Mouse (Mus musculus): ENCODE measurements around the gene Rnf19b. TPM values are rescaled to one million over a fixed set of nuclear protein-coding genes. Genes with fewer than 3 reads are reported as not detected.

Gene Rnf19b
- polyA plus RNA-seq, 1 experiment, result 15.5 TPM

DNA sequence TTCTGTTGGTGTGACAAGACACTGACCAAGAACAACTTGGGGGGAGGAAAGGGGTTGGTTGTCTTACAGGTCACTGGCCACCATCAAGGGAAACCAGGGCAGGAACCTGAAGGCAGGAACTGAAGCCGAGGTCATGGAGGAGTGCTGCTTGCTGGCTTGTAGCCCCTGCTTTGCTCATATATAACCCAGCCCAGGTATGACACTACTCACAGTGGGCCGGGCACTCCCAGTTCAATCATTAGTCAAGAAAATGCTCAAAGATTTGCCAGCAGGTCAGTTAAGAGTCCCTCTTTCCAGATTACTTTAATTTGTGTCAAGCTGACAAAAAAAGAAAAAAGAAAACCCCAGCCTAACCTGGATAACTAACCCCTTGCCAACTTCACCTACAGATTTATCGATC is 32.4 kb upstream of the Rnf19b start:
- Histone ChIP-seq H3K4me1 (ENCODE audit: control insufficient read depth, insufficient read depth, insufficient read length, low read length) (0 out of 2 replicates have a peak, but pooled peaks cover 6% of the 10 kb centered on the region), H3K27ac (replicated peaks; ENCODE audit: low read depth, low read length) (no peak overlapping the region), H3K4me3 (ENCODE audit: insufficient read depth, low read depth, low read length) (no peak overlapping the region)

DNA sequence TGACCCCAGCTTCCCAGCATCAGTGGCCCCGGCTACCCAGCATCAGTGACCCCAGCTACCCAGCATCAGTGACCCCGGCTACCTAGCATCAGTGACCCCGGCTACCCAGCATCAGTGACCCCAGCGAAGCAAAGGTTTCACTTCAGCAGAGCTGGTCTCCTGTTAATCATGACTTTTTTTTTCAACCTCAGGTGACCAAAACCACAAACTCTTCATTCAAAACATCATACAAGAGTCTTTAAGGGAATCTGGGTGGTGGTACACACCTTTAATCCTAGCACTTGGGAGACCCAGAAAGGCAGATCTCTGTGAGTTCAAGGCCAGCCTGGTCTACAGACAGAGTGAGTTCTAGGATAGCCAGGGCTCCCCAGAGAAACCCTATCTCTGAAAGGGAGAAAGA is 27.3 kb upstream of the Rnf19b start:
- Histone ChIP-seq H3K27ac (replicated peaks; ENCODE audit: low read depth, low read length) (no peak overlapping the region), H3K4me3 (ENCODE audit: insufficient read depth, low read depth, low read length) (no peak overlapping the region), H3K4me1 (ENCODE audit: control insufficient read depth, insufficient read depth, insufficient read length, low read length) (peaks cover 5% of the 10 kb centered on the region; the same call in 1 of the 2 replicates)

- Histone ChIP-seq H3K4me1 (ENCODE audit: control insufficient read depth, insufficient read depth, insufficient read length, low read length) (peaks cover 8% of the 10 kb centered on the region), H3K27ac (replicated peaks; ENCODE audit: low read depth, low read length) (no peak overlapping the region), H3K4me3 (ENCODE audit: insufficient read depth, low read depth, low read length) (no peak overlapping the region)
These were observed 26.6 kb upstream of the Rnf19b start for GRCm38 (mm10) chr4:129031408-129031965.

DNA sequence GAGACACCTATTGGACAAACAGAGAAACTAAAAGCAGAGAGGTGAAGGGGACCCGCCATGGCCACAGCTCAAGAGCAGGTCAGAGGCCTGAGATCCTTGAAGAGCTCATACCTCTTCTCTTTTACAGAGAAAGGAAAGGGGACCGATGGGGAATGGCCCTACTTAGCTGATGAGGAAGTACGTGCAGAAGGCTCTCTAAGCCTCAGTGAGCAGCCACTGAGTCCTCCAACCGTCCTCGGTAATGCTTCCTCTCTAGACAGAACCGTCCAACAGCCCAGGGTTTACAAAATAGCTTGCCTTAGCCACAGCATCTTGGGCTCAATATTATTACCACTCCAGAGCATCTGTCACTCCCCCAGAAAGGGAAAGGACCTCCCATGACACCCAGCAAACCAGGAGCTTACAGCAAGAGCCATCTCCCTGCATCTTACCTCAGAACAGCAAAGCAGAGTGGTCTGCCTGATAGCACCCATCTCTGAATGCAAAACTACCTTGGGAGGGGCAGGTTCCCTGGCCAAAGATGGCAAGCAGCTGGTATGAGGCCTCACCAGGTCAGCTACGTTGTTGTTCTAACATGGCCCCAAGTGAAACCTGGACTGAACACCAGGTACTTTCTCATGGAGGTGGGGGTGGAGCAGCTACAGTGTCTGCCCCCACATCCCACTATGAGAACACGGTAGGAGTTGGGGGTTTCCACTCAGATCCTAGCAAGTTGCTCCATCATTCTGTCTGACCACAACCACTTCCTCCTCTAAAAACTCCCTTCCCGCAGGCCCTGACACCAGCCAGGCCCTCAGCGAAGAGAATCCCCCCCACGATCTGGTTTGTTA is 25.7 kb upstream of the Rnf19b start:
- Histone ChIP-seq H3K4me1 (ENCODE audit: control insufficient read depth, insufficient read depth, insufficient read length, low read length) (peaks cover 8% of the 10 kb centered on the region), H3K27ac (replicated peaks; ENCODE audit: low read depth, low read length) (peak overlapping the region; percentile 38), H3K4me3 (ENCODE audit: insufficient read depth, low read depth, low read length) (no peak overlapping the region)

DNA sequence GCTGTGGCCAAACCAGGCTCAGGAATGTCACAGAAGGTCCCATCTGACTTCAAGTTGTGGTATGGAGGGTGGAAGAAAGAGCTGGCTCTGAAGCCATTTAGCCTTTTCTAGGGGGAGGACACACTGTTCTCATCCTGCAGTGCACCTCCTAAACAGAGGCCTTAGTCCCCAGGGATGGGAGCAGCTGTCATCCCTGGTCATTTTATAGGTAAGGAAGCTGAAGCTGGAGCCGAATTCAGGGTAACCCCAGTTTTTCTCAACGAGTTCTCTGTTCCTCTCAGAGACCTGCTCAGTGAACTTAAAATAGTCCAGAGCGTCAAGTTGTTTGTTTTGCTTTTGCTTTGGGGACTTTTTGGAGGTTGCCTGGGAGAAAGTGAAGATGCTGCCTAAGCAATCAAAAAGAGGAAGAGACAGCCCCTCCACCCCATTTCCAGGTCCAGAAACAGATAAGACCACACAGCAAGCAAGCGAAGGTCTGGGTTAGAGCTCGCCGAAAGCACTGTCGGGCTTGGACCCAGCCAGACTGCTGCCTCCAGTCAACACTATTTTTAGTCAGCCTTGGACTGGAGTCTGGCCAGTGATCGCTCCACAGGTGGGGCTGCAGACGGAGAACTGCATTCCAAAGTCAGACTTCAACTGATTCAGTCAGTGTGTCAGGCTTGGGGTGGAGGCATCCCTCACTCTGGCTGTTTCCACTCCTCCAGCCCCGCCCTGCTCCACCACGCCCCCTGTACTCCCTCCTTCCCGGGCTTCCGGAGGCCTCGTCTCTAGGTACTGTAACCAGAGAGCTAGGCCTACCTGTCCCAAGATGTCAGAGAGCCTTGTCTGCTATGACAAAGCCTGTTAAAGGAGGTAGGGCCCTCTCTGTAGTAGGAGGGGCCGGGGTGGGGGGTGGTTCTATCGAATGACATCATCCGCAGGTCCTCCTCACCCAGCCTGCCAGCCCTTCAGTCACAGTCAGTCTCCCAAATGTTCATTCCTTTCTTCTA is 24.8 kb upstream of the Rnf19b start:
- peaks cover 8% of the 10 kb centered on the region for H3K4me1 ChIP-seq (ENCODE audit: control insufficient read depth, insufficient read depth, insufficient read length, low read length)
- H3K4me3 ChIP-seq (ENCODE audit: insufficient read depth, low read depth, low read length), result no peak overlapping the region
- peak overlapping the region; percentile 24; the same call in 1 of the 2 replicates for H3K27ac ChIP-seq (replicated peaks; ENCODE audit: low read depth, low read length)

DNA sequence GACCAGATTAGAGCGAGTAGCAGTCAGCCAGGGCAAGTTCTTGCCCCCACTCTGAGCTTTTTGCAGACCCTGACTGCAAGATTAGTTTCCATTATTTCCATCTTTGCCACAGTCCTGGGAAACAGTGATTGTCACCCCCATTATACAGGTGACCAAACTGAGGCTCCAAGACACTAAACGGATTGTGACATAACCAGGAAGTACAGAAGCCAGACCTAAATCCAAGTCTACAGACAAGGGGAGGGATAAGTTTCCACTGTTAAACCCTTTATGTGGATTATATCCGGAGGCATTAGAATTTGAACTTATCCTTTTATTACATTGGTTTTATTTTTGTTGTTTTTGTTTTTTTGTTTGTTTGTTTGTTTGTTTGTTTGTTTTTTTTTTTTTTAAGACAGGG is 23.8 kb upstream of the Rnf19b start:
- no peak overlapping the region for H3K27ac ChIP-seq (replicated peaks; ENCODE audit: low read depth, low read length)
- peaks cover 8% of the 10 kb centered on the region for H3K4me1 ChIP-seq (ENCODE audit: control insufficient read depth, insufficient read depth, insufficient read length, low read length)

GRCm38 (mm10) chr4:129034706-129035660 is 23.1 kb upstream of the Rnf19b start:
- Histone ChIP-seq H3K4me3 (ENCODE audit: insufficient read depth, low read depth, low read length) (no peak overlapping the region), H3K4me1 (ENCODE audit: control insufficient read depth, insufficient read depth, insufficient read length, low read length) (peaks cover 8% of the 10 kb centered on the region), H3K27ac (replicated peaks; ENCODE audit: low read depth, low read length) (peak overlapping the region; percentile 69)

More for the DNA sequence above, 23.8 kb upstream of the Rnf19b start:
- no peak overlapping the region for H3K4me3 ChIP-seq (ENCODE audit: insufficient read depth, low read depth, low read length)

DNA sequence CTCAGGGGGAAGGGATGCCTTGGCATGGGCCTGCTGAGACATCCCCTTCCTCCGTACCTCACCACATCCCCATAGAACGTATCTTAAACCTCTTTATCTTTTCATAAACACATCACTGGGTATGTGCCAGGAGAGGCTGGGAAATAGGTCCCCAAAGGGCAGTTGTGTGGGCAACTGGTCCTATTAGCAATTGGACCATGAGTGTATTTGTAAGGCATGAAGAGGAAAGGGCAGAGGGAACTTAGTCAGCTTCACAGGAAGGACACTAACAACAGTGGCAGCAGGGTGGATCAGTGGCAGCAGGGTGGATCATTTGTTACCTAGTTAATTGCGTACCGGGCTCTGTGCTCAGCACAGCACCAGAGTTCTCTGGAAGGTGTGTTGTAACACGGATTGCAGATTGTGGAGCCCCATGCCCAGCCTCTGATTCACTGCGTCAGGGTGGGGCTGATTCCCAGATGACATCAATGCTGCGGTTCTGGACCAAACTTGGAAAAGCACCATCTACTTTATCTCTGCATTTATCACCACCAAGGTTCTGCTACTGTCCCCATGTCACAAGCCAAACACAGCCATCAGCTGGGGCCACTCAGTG is 22.1 kb upstream of the Rnf19b start:
- Histone ChIP-seq H3K27ac (replicated peaks; ENCODE audit: low read depth, low read length) (no peak overlapping the region), H3K4me1 (ENCODE audit: control insufficient read depth, insufficient read depth, insufficient read length, low read length) (peaks cover 8% of the 10 kb centered on the region), H3K4me3 (ENCODE audit: insufficient read depth, low read depth, low read length) (no peak overlapping the region)

DNA sequence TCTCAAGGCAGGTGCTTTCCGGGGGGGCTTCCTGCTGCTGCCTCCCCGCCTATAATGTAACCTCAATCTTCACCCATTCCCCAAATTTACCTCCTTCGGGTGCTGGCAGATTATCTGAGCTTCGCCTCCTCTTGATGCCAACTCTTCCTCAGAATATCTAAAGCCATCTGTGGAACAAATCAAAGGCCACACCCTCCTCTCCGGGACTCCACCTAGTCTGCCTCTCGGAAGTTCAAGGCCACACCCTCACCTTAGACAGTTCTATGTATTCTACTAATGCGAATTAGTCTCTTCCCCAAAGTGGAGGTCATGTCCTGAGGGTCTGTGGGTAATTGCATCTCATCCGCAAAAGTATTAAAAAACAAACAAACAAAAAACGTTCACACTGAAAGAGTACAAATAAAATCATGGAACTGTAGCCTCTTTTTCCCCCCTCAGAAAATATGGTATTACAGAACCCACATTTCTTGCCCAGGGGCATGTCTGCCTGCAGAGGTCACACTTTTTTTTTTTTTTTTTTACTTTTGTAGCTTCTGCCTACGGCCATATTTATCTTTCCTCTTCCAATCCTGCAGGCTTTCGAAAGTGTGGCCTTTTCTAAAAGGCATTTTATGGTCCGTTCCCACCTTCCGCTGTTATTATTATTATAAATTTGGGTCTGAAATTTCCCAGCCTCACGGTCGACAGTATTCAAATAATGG is 10.2 kb upstream of the Rnf19b start:
- Histone ChIP-seq H3K4me3 (ENCODE audit: insufficient read depth, low read depth, low read length) (no peak overlapping the region), H3K4me1 (ENCODE audit: control insufficient read depth, insufficient read depth, insufficient read length, low read length) (peaks cover 2% of the 10 kb centered on the region; the same call in 1 of the 2 replicates)

GRCm38 (mm10) chr4:129048501-129049305 is 9.4 kb upstream of the Rnf19b start:
- H3K27ac ChIP-seq (replicated peaks; ENCODE audit: low read depth, low read length), result no peak overlapping the region
- H3K4me3 ChIP-seq (ENCODE audit: insufficient read depth, low read depth, low read length), result peak overlapping the region; percentile 70
- H3K4me1 ChIP-seq (ENCODE audit: control insufficient read depth, insufficient read depth, insufficient read length, low read length), result peaks cover 2% of the 10 kb centered on the region; the same call in 1 of the 2 replicates

More for the DNA sequence above, 10.2 kb upstream of the Rnf19b start:
- no peak overlapping the region for H3K27ac ChIP-seq (replicated peaks; ENCODE audit: low read depth, low read length)

DNA sequence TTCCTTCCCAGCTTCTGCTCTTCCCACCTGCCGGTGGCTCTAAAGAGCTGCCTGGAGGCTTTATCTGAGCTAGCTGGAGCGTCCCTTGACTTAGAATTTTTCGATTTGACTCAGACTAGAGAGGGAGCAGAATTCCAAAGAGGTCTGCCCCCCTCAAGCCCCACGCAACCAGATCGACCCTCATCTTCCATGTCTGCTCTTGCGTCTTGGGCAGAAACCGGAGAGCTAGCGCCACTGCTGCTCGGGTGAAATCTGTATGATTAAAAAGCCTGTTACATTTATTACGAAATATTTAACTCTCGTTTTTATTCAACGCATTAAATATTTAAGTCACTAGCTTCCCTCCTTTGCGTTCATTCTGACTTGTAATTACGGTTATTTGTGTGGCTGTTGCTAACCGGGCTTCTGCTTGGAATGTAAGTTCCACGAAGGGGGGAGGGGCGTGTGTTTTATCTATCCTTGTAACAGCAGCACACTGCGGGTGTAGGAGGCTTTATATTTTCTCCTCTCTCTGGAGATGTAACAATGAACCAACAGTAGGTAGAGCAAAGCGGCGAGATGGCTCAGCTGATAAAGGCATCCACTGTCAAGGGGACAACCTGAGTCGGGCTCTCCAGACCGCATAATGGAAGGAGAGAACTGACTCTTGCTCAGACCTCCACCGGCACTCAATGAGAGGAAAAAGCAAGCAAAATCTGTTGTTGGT is 8.6 kb upstream of the Rnf19b start:
- Histone ChIP-seq H3K4me1 (ENCODE audit: control insufficient read depth, insufficient read depth, insufficient read length, low read length) (peaks cover 2% of the 10 kb centered on the region; the same call in 1 of the 2 replicates), H3K27ac (replicated peaks; ENCODE audit: low read depth, low read length) (no peak overlapping the region), H3K4me3 (ENCODE audit: insufficient read depth, low read depth, low read length) (peak overlapping the region; percentile 70)

- H3K4me3 ChIP-seq (ENCODE audit: insufficient read depth, low read depth, low read length), result no peak overlapping the region
- no peak overlapping the region for H3K27ac ChIP-seq (replicated peaks; ENCODE audit: low read depth, low read length)
- peaks cover 2% of the 10 kb centered on the region; the same call in 1 of the 2 replicates for H3K4me1 ChIP-seq (ENCODE audit: control insufficient read depth, insufficient read depth, insufficient read length, low read length)
These were observed 7.7 kb upstream of the Rnf19b start for GRCm38 (mm10) chr4:129050365-129050764.
